Mouse (Mus musculus) monocyte, adult 5-6 weeks (primary cell): ENCODE results near the gene Vmn2r50. TPM values are rescaled to one million over a fixed set of nuclear protein-coding genes. Genes with fewer than 3 reads are reported as not detected.
"Not testable (repeated sequence)": the region's sequence is repeated elsewhere in the genome, so short reads cannot be mapped to it uniquely, and the experiment has no call there.

ENCODE experiments used
- ATAC-seq: fragments of 153-309, 156-312 bp; replicated peaks from 2 replicates; pipeline ENCODE4 v1.8.0; 2017; ENCODE audit warnings: mild to moderate bottlenecking; ENCODE audit not compliant: low TSS enrichment, insufficient number of reproducible peaks, severe bottlenecking, poor library complexity, low FRiP score
- total RNA-seq: library from RNA; stranded (forward); fragments of 200-1000, 200-491, 200-594 nt; gene quantifications from 3 replicates; pipeline ENCODE4 v1.2.3, GENCODE M21; 2017

Gene Vmn2r50
- not detected in 3 replicates for total RNA-seq

- ATAC-seq: not testable (repeated sequence)
Observed at GRCm38 (mm10) chr7:10053196-10053595, at the start of gene Vmn2r50. Gene Vmn2r50, minus strand, starts transcription at chr7:10053296.

- not testable (repeated sequence) for ATAC-seq
Observed at GRCm38 (mm10) chr7:9992157-9992556, 60.9 kb downstream of the Vmn2r50 start, which contains the start of gene Vmn2r49. Gene Vmn2r49, minus strand, starts transcription at chr7:9992257.

Other genes starting within 250 kb of the Vmn2r50 start
- gene Vmn2r47, start 212.0 kb downstream of the Vmn2r50 start, total RNA-seq: not detected in 3 replicates
- not detected in 3 replicates for gene Vmn2r48, start 99.7 kb downstream of the Vmn2r50 start, total RNA-seq
- gene Vmn2r49, start 61.0 kb downstream of the Vmn2r50 start, total RNA-seq: not detected in 3 replicates
- gene Vmn2r51, start 52.4 kb upstream of the Vmn2r50 start, total RNA-seq: not detected in 3 replicates
- not detected in 3 replicates for gene Vmn2r52, start 123.3 kb upstream of the Vmn2r50 start, total RNA-seq
- gene Vmn1r66, start 224.7 kb upstream of the Vmn2r50 start, total RNA-seq: not detected in 3 replicates